ENCODE assay signal across 9 mouse cellular contexts in the genomic region with DNA sequence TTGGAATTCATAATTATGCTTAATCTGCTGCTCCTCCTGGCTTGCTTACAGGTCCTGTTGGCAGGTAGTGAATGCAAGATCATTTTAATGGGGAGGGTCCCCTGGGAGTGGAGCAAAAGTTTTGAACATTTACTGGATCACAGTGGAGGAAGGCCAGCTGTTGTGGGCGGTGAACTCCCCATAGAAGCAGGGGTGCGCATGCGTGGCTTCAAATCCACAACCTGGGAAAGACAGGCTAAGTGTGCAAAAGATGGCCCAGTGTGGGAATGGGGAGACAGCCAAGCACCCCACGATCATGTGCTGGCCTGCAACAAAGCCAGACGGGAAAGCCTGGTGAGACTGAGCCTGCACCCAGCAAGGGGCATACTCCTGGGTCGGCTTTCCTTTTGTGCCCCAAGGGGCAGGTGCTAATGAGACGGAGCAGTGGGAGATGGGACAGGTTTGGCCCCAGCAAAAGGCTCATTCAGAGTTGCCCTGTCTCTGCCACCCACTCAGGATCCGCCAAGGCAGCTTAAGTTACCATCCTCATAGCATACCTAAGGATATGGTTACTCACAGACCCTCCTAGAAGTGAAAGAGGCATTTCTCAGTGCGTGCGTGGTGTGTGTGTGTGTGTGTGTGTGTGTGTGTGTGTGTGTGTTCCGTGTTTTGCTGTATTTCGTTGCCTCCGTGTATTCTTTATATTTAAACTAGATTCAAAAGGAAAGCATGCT.
DNase-seq lines count a peak whose midpoint lies in the region; ATAC-seq lines count a peak whose summit lies in the region.
"Had no signal": no experiment of that assay in that cellular context is flagged by ENCODE, and none has a peak within 500 bp of the region (broad histone marks: within the 10 kb centered on the region; RNA-seq: fewer than 3 reads in every experiment).

No protein-coding gene starts in this region.

- no peak for ATAC-seq in forebrain, embryonic 11.5 days (replicated peaks; ENCODE audit: low FRiP score)
- no peak for ATAC-seq in intestine, embryonic 15.5 days

- DNase-seq in layer of hippocampus, postnatal 10 days (ENCODE audit: low spot score in 2 of 2) = peak; percentile 23 to 46
- DNase-seq in layer of hippocampus, adult 18-20 months (ENCODE audit: low spot score in 2 of 2) = no peak
- DNase-seq in cerebellum, adult 9-11 months = peak; percentile 40
- DNase-seq in forebrain, embryonic 11.5 days (ENCODE audit: low spot score) = peak; percentile 53
- peak; percentile 64 for DNase-seq in heart, postnatal 4 days
- no peak for DNase-seq in c-Kit-positive CD71-positive TER-119-positive erythroid progenitor cells, embryonic 14.5 days (ENCODE audit: low spot score)
- no peak for DNase-seq in layer of hippocampus, adult 11-12 months (ENCODE audit: low spot score)
- DNase-seq: lung, adult 2 months had no signal

- no peak overlapping the region for H3K4me2 ChIP-seq in forebrain, embryonic 11.5 days (ENCODE audit: low read depth, low read length, severe bottlenecking)
- no peak overlapping the region for H3K4me2 ChIP-seq in intestine, embryonic 15.5 days (replicated peaks)

- no peaks in the 10 kb centered on the region for H3K9me3 ChIP-seq in forebrain, embryonic 11.5 days (ENCODE audit: control insufficient read depth, low read length)
- no peaks in the 10 kb centered on the region for H3K9me3 ChIP-seq in intestine, embryonic 15.5 days

- no peak overlapping the region for H3K27ac ChIP-seq in forebrain, embryonic 11.5 days (ENCODE audit: low read depth, low read length)
- H3K27ac ChIP-seq in intestine, embryonic 15.5 days = no peak overlapping the region

- peaks cover 7% of the 10 kb centered on the region for H3K4me1 ChIP-seq in forebrain, embryonic 11.5 days (replicated peaks; ENCODE audit: control insufficient read depth, insufficient read depth, low read length)
- H3K4me1 ChIP-seq in intestine, embryonic 15.5 days (replicated peaks) = no peaks in the 10 kb centered on the region

- no peaks in the 10 kb centered on the region for H3K27me3 ChIP-seq in forebrain, embryonic 11.5 days (ENCODE audit: control insufficient read depth, insufficient read depth, low read length)
- H3K27me3 ChIP-seq in intestine, embryonic 15.5 days (replicated peaks) = no peaks in the 10 kb centered on the region

- WGBS in forebrain, embryonic 11.5 days = 32% methylated on average over 13 of the region's 13 CpGs
- WGBS in intestine, embryonic 15.5 days = 68% methylated on average over 13 of the region's 13 CpGs

- H3K4me3 ChIP-seq in forebrain, embryonic 11.5 days (ENCODE audit: low read depth, low read length) = no peak overlapping the region
- H3K4me3 ChIP-seq in intestine, embryonic 15.5 days (replicated peaks) = no peak overlapping the region

- H3K36me3 ChIP-seq in forebrain, embryonic 11.5 days (ENCODE audit: control insufficient read depth, insufficient read depth, low read length) = no peaks in the 10 kb centered on the region
- no peaks in the 10 kb centered on the region for H3K36me3 ChIP-seq in intestine, embryonic 15.5 days

- no peak overlapping the region for H3K9ac ChIP-seq in forebrain, embryonic 11.5 days (ENCODE audit: low read length)
- no peak overlapping the region for H3K9ac ChIP-seq in intestine, embryonic 15.5 days

Comparison
In these comparisons a context has a peak if more than half of its experiments do, and no peak if none do; other contexts are left out.
1. DNase-seq: peak in layer of hippocampus, postnatal 10 days (2 of 2), cerebellum, adult 9-11 months (single experiment), forebrain, embryonic 11.5 days (single experiment) and heart, postnatal 4 days (single experiment); none in layer of hippocampus, adult 18-20 months (0 of 2), c-Kit-positive CD71-positive TER-119-positive erythroid progenitor cells, embryonic 14.5 days (single experiment) and layer of hippocampus, adult 11-12 months (single experiment).